Mouse (Mus musculus) forebrain, embryonic 14.5 days (tissue): Measurements from ENCODE around the gene Agmo. TPM values are rescaled to one million over a fixed set of nuclear protein-coding genes. Genes with fewer than 3 reads are reported as not detected.

Experiments used
- ATAC-seq: fragments of 200-750 bp; cut with Nextera tagmentation; 2 replicates; pipeline ENCODE4 v1.8.0; 2017; ENCODE audit warnings: mild to moderate bottlenecking, moderate library complexity
- DNase-seq: peaks from one replicate; pipeline ENCODE4 v3.0.0-alpha.2; 2015; ENCODE audit warnings: low spot score
- H3K27ac ChIP-seq: fragments of 300-500 bp; sonication (generic); 2 replicates; pipeline ENCODE4 v1.5.1; 2014; ENCODE audit warnings: low read depth, mild to moderate bottlenecking, control low read depth, low read length, moderate library complexity
- H3K27me3 ChIP-seq: fragments of 300-500 bp; sonication (generic); replicated peaks from 2 replicates; pipeline ENCODE4 v1.6.1; 2014; ENCODE audit warnings: low read length, control low read depth, mixed read lengths; ENCODE audit not compliant: control insufficient read depth, insufficient read depth
- H3K36me3 ChIP-seq: fragments of 300-500 bp; sonication (generic); 2 replicates; pipeline ENCODE4 v1.6.1; 2014; ENCODE audit warnings: low read length, control low read depth; ENCODE audit not compliant: control insufficient read depth, insufficient read depth
- H3K4me1 ChIP-seq: fragments of 300-500 bp; sonication (generic); 2 replicates; pipeline ENCODE4 v1.6.1; 2014; ENCODE audit warnings: antibody characterized with exemption, low read length, control low read depth; ENCODE audit not compliant: control insufficient read depth, insufficient read depth
- H3K4me2 ChIP-seq: fragments of 300-500 bp; sonication (generic); 2 replicates; pipeline ENCODE4 v1.6.1; 2014; ENCODE audit warnings: mild to moderate bottlenecking, control low read depth, low read length
- H3K4me3 ChIP-seq: fragments of 300-500 bp; sonication (generic); 2 replicates; pipeline ENCODE4 v1.5.1; 2014; ENCODE audit warnings: low read depth, low read length, control low read depth
- H3K9ac ChIP-seq: fragments of 300-500 bp; sonication (generic); 2 replicates; pipeline ENCODE4 v1.6.1; 2014; ENCODE audit warnings: mild to moderate bottlenecking, low read length, control low read depth, moderate library complexity
- H3K9me3 ChIP-seq: fragments of 300-500 bp; sonication (generic); replicated peaks from 2 replicates; pipeline ENCODE4 v1.6.1; 2016; ENCODE audit warnings: low read length, control low read depth, mixed read lengths; ENCODE audit not compliant: control insufficient read depth
- WGBS: fragments of 180-500 bp; shearing (Covaris S2); extraction: QIAGEN DNeasy Blood & Tissue Kit; methylation state at CpG from one replicate; pipeline ENCODE4 v1.1.7; 2014; 5-methylcytosine and 5-hydroxymethylcytosine counted together
- polyA plus RNA-seq: library from polyadenylated mRNA; unstranded; fragments of >200 nt; fragmentation: Nextera tagmentation; extraction: Ambion mirVana; gene quantifications from 2 replicates; pipeline ENCODE4 v1.2.1, GENCODE M21; 2014

The Agmo gene
- polyA plus RNA-seq, 1 experiment from 2014 or later: 0.62 TPM

- Histone ChIP-seq H3K36me3 (no peaks in the 10 kb centered on the region), H3K9ac (no peak overlapping the region), H3K4me2 (no peak overlapping the region), H3K4me3 (no peak overlapping the region), H3K27ac (no peak overlapping the region), H3K27me3 (no peaks in the 10 kb centered on the region), H3K4me1 (no peaks in the 10 kb centered on the region), H3K9me3 (no peaks in the 10 kb centered on the region)
- ATAC-seq: no peak
- DNase-seq: no peak
- 65% methylated on average over 6 of the region's 6 CpGs for WGBS
These were observed 27.3 kb downstream of the Agmo start for GRCm38 (mm10) chr12:37268636-37269152.

- no peaks in the 10 kb centered on the region for H3K9me3 ChIP-seq
- peak; percentile 48; the same call in 1 of the 2 replicates for ATAC-seq
- no peaks in the 10 kb centered on the region for H3K27me3 ChIP-seq
- no peak overlapping the region for H3K27ac ChIP-seq
- H3K4me3 ChIP-seq: no peak overlapping the region
- peak; percentile 25 for DNase-seq
- H3K4me1 ChIP-seq: no peaks in the 10 kb centered on the region
- no peak overlapping the region for H3K4me2 ChIP-seq
- WGBS: 66% methylated on average over 3 of the region's 3 CpGs
- no peak overlapping the region for H3K9ac ChIP-seq
- H3K36me3 ChIP-seq: no peaks in the 10 kb centered on the region
These were observed 31.2 kb downstream of the Agmo start for GRCm38 (mm10) chr12:37272660-37273059.

- Histone ChIP-seq H3K4me3 (no peak overlapping the region), H3K36me3 (no peaks in the 10 kb centered on the region), H3K9ac (no peak overlapping the region), H3K9me3 (no peaks in the 10 kb centered on the region), H3K27me3 (no peaks in the 10 kb centered on the region), H3K4me1 (no peaks in the 10 kb centered on the region), H3K27ac (no peak overlapping the region), H3K4me2 (no peak overlapping the region)
- WGBS: 84% methylated on average over 5 of the region's 5 CpGs
- ATAC-seq (no peak), DNase-seq (no peak)
These were observed 32.7 kb downstream of the Agmo start for GRCm38 (mm10) chr12:37273964-37274657.

GRCm38 (mm10) chr12:37274658-37275019, 33.2 kb downstream of the Agmo start:
- Histone ChIP-seq H3K4me1 (no peaks in the 10 kb centered on the region), H3K4me2 (no peak overlapping the region), H3K9me3 (no peaks in the 10 kb centered on the region), H3K9ac (no peak overlapping the region), H3K4me3 (no peak overlapping the region), H3K27ac (no peak overlapping the region), H3K27me3 (no peaks in the 10 kb centered on the region), H3K36me3 (no peaks in the 10 kb centered on the region)
- no peak for DNase-seq
- no peak for ATAC-seq
- WGBS: 56% methylated on average over 2 of the region's 2 CpGs

- Histone ChIP-seq H3K27me3 (no peaks in the 10 kb centered on the region), H3K9me3 (no peaks in the 10 kb centered on the region), H3K36me3 (no peaks in the 10 kb centered on the region), H3K27ac (no peak overlapping the region), H3K4me3 (no peak overlapping the region), H3K4me1 (no peaks in the 10 kb centered on the region), H3K4me2 (no peak overlapping the region), H3K9ac (no peak overlapping the region)
- ATAC-seq (no peak), DNase-seq (no peak)
- WGBS: 76% methylated on average over 1 of the region's 1 CpGs
These were observed 65.6 kb downstream of the Agmo start for GRCm38 (mm10) chr12:37306956-37307466.

- Histone ChIP-seq H3K4me1 (no peaks in the 10 kb centered on the region), H3K27ac (no peak overlapping the region), H3K4me2 (no peak overlapping the region), H3K36me3 (no peaks in the 10 kb centered on the region), H3K27me3 (no peaks in the 10 kb centered on the region), H3K4me3 (no peak overlapping the region), H3K9ac (no peak overlapping the region), H3K9me3 (no peaks in the 10 kb centered on the region)
- WGBS: 97% methylated on average over 1 of the region's 1 CpGs
- ATAC-seq (no peak), DNase-seq (no peak)
These were observed 69.3 kb downstream of the Agmo start for GRCm38 (mm10) chr12:37310786-37311185.

GRCm38 (mm10) chr12:37322860-37323259, 81.4 kb downstream of the Agmo start:
- Histone ChIP-seq H3K4me3 (no peak overlapping the region), H3K4me2 (no peak overlapping the region), H3K27me3 (no peaks in the 10 kb centered on the region), H3K9me3 (no peaks in the 10 kb centered on the region), H3K36me3 (no peaks in the 10 kb centered on the region), H3K27ac (no peak overlapping the region), H3K4me1 (no peaks in the 10 kb centered on the region), H3K9ac (no peak overlapping the region)
- WGBS: 63% methylated on average over 3 of the region's 3 CpGs
- DNase-seq: no peak
- ATAC-seq: no peak

GRCm38 (mm10) chr12:37334987-37335386, 93.5 kb downstream of the Agmo start:
- ATAC-seq (peak; percentile 63; the same call in 1 of the 2 replicates), DNase-seq (peak; percentile 63)
- Histone ChIP-seq H3K36me3 (no peaks in the 10 kb centered on the region), H3K27ac (no peak overlapping the region), H3K4me1 (no peaks in the 10 kb centered on the region), H3K27me3 (no peaks in the 10 kb centered on the region), H3K4me2 (no peak overlapping the region), H3K9ac (no peak overlapping the region), H3K9me3 (0 out of 2 replicates have a peak, but pooled peaks cover under 1% of the 10 kb centered on the region), H3K4me3 (no peak overlapping the region)
- 50% methylated on average over 5 of the region's 5 CpGs for WGBS

GRCm38 (mm10) chr12:37344225-37344624, 102.8 kb downstream of the Agmo start:
- no peak overlapping the region for H3K9ac ChIP-seq
- H3K27me3 ChIP-seq: no peaks in the 10 kb centered on the region
- no peak overlapping the region for H3K4me2 ChIP-seq
- peak; percentile 68 for DNase-seq
- no peaks in the 10 kb centered on the region for H3K9me3 ChIP-seq
- H3K4me3 ChIP-seq: no peak overlapping the region
- 20% methylated on average over 5 of the region's 5 CpGs for WGBS
- H3K4me1 ChIP-seq: no peaks in the 10 kb centered on the region
- no peaks in the 10 kb centered on the region for H3K36me3 ChIP-seq
- peak; percentile 50 for ATAC-seq
- no peak overlapping the region for H3K27ac ChIP-seq
